Mouse (Mus musculus) hindbrain, embryonic 13.5 days (tissue): ENCODE results near the gene Jph4. TPM values are rescaled to one million over a fixed set of nuclear protein-coding genes. Genes with fewer than 3 reads are reported as not detected.

ENCODE experiments used
- ATAC-seq: fragments of 200-750 bp; cut with Nextera tagmentation; 2 replicates; pipeline ENCODE4 v1.8.0; 2017; ENCODE audit warnings: moderate TSS enrichment; ENCODE audit not compliant: low FRiP score
- H3K27ac ChIP-seq: fragments of 300-500 bp; sonication (generic); 2 replicates; pipeline ENCODE4 v1.5.1; 2015; ENCODE audit warnings: inconsistent platforms, mild to moderate bottlenecking, moderate library complexity
- H3K27me3 ChIP-seq: fragments of 300-500 bp; sonication (generic); 2 replicates; pipeline ENCODE4 v1.6.1; 2015; ENCODE audit warnings: mild to moderate bottlenecking, inconsistent platforms
- H3K36me3 ChIP-seq: fragments of 300-500 bp; sonication (generic); 2 replicates; pipeline ENCODE4 v1.6.1; 2015; ENCODE audit warnings: mild to moderate bottlenecking, inconsistent platforms
- H3K4me1 ChIP-seq: fragments of 300-500 bp; sonication (generic); replicated peaks from 2 replicates; pipeline ENCODE4 v1.6.1; 2015; ENCODE audit warnings: inconsistent platforms
- H3K4me2 ChIP-seq: fragments of 300-500 bp; sonication (generic); 2 replicates; pipeline ENCODE4 v1.6.1; 2015; ENCODE audit warnings: inconsistent platforms, mild to moderate bottlenecking, moderate library complexity
- H3K4me3 ChIP-seq: fragments of 300-500 bp; sonication (generic); 2 replicates; pipeline ENCODE4 v1.5.1; 2015; ENCODE audit warnings: mild to moderate bottlenecking, inconsistent platforms
- H3K9ac ChIP-seq: fragments of 300-500 bp; sonication (generic); 2 replicates; pipeline ENCODE4 v1.6.1; 2015; ENCODE audit warnings: mild to moderate bottlenecking, inconsistent platforms
- H3K9me3 ChIP-seq: fragments of 300-500 bp; sonication (generic); 2 replicates; pipeline ENCODE4 v1.6.1; 2016; ENCODE audit warnings: inconsistent platforms
- WGBS: fragments of 180-500 bp; shearing (Covaris S2); methylation state at CpG from one replicate; pipeline ENCODE4 v1.1.7; 2015; 5-methylcytosine and 5-hydroxymethylcytosine counted together
- polyA plus RNA-seq: library from polyadenylated mRNA; unstranded; fragments of >200 nt; fragmentation: Nextera tagmentation; extraction: Ambion mirVana; gene quantifications from 2 replicates; pipeline ENCODE4 v1.2.1, GENCODE M21; 2015

The Jph4 gene
- polyA plus RNA-seq, 1 experiment from 2014 or later, result 22.2 TPM

GRCm38 (mm10) chr14:55113975-55114645 is 2.6 kb downstream of the Jph4 start:
- Histone ChIP-seq H3K36me3 (peaks cover 14% of the 10 kb centered on the region), H3K4me3 (peak overlapping the region; percentile 86), H3K27ac (peak overlapping the region; percentile 96; the same call in 1 of the 2 replicates), H3K9ac (peak overlapping the region; percentile 91), H3K4me1 (peaks cover 70% of the 10 kb centered on the region), H3K4me2 (peak overlapping the region; percentile 88), H3K9me3 (no peaks in the 10 kb centered on the region), H3K27me3 (peaks cover 44% of the 10 kb centered on the region)
- 12% methylated on average over 24 of the region's 26 CpGs for WGBS
- no peak for ATAC-seq

DNA sequence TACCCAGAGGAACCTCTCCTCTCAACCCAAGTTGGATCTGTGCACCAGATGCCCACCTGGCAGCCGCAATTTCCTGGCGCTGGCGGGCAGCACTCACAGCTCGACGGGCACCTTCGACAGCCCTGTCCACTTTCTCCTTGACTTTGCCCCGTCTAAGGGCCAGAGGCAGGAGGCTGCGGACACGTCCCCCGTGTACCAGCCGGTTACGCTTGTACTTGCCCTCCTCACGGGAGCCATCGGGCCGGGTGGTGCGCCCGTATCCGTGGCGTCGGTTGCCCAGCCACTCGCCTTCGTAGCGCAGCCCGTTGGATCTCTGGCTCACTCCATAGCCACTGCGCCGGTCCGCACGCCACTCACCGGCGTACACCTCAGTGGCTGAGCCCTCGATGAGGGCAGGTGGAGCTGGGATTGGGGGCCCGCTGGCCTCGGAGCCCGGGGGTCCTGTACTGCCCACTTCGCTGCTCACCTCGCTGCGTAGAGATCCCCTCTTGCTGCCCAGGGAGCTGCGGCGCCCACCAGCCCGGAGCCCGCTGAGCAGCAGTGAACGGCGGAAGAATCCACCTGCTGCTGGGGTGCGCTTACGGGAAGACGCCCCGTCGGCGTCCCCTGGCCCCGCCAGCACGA is 3.3 kb downstream of the Jph4 start:
- H3K27ac ChIP-seq, result no peak overlapping the region
- no peaks in the 10 kb centered on the region for H3K9me3 ChIP-seq
- H3K4me3 ChIP-seq, result peak overlapping the region; percentile 86
- peaks cover 14% of the 10 kb centered on the region for H3K36me3 ChIP-seq
- peaks cover 44% of the 10 kb centered on the region for H3K27me3 ChIP-seq
- H3K4me1 ChIP-seq, result peaks cover 77% of the 10 kb centered on the region
- H3K9ac ChIP-seq, result peak overlapping the region; percentile 35; the same call in 1 of the 2 replicates
- 70% methylated on average over 51 of the region's 51 CpGs for WGBS
- H3K4me2 ChIP-seq, result peak overlapping the region; percentile 88
- ATAC-seq, result no peak

DNA sequence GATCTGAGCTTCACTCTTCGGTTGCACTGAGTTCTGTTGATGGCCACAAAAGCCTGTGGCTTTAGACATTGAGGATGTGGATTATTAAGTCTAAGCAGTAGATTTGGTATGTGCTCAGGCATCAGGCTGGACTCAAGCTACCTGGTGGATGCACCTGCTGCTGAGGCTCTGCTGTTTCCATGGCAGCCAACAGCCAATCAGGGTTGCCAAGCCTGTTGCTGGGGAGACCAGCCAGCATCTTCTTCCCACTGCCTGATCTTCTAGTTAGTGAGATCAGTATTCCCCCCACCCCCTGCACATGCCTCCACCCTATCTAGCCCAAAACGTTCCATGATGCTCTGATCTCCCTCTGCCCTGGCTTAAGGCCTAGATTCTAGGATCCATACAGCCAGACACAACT is 5.0 kb downstream of the Jph4 start:
- H3K36me3 ChIP-seq, result peaks cover 17% of the 10 kb centered on the region
- H3K27me3 ChIP-seq, result peaks cover 39% of the 10 kb centered on the region
- H3K9me3 ChIP-seq, result no peaks in the 10 kb centered on the region
- H3K4me1 ChIP-seq, result peaks cover 80% of the 10 kb centered on the region
- WGBS, result 68% methylated on average over 2 of the region's 2 CpGs
- no peak overlapping the region for H3K27ac ChIP-seq
- ATAC-seq, result no peak
- H3K4me2 ChIP-seq, result no peak overlapping the region
- peak overlapping the region; percentile 35; the same call in 1 of the 2 replicates for H3K9ac ChIP-seq
- no peak overlapping the region for H3K4me3 ChIP-seq

- peak overlapping the region; percentile 64 for H3K9ac ChIP-seq
- peaks cover 39% of the 10 kb centered on the region for H3K27me3 ChIP-seq
- peak overlapping the region; percentile 83; the same call in 1 of the 2 replicates for H3K27ac ChIP-seq
- H3K4me3 ChIP-seq, result no peak overlapping the region
- peaks cover 17% of the 10 kb centered on the region for H3K36me3 ChIP-seq
- peaks cover 84% of the 10 kb centered on the region for H3K4me1 ChIP-seq
- no peaks in the 10 kb centered on the region for H3K9me3 ChIP-seq
- no peak overlapping the region for H3K4me2 ChIP-seq
- 35% methylated on average over 9 of the region's 9 CpGs for WGBS
- no peak for ATAC-seq
Measured at GRCm38 (mm10) chr14:55110076-55110475, 6.7 kb downstream of the Jph4 start.

DNA sequence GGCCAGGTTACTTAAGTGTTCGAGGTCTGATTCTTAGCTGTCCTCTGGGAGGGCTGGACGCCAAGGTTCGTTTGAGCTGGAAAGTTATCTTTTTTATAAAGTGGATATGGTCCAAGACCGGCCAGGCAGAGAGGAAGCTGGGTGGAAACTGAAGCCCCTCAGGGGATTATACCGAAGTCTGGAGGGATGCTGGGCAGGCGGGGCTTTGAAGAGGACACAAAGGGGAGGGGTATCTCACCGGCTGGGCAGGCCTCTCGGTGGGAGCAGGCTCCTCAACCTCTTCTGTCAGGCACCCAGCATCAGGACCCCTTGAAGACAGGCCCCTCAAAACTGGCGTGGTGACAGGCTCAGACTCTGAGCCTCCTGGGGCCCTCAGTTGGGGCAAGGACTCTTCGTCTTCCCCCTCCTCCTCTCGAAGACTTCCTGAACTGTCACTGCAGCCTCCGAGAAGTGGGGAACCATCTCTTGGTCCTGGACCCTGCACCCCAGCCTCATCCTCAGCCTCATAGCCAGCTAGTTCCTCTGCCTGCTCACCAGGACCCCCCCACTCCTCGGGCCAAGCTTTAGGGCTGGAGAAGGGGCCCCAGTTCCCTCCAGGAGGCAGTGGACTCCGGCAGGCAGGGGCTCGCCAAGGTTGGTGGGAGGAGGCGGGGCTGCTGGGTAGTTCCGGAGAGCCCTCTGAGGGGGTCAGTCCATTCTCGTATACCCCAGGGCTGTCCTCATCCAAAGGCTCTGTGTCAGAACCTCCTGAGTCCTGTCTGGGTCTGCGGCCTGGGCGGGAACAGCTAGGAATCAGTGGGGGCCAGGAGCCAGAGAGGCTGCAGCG is 7.5 kb downstream of the Jph4 start:
- WGBS, result 10% methylated on average over 21 of the region's 21 CpGs
- H3K27ac ChIP-seq, result peak overlapping the region; percentile 83
- no peak overlapping the region for H3K4me3 ChIP-seq
- H3K4me2 ChIP-seq, result peak overlapping the region; percentile 25
- peaks cover 41% of the 10 kb centered on the region for H3K27me3 ChIP-seq
- peak overlapping the region; percentile 64 for H3K9ac ChIP-seq
- H3K9me3 ChIP-seq, result no peaks in the 10 kb centered on the region
- no peak for ATAC-seq
- peaks cover 81% of the 10 kb centered on the region for H3K4me1 ChIP-seq
- peaks cover 17% of the 10 kb centered on the region for H3K36me3 ChIP-seq

DNA sequence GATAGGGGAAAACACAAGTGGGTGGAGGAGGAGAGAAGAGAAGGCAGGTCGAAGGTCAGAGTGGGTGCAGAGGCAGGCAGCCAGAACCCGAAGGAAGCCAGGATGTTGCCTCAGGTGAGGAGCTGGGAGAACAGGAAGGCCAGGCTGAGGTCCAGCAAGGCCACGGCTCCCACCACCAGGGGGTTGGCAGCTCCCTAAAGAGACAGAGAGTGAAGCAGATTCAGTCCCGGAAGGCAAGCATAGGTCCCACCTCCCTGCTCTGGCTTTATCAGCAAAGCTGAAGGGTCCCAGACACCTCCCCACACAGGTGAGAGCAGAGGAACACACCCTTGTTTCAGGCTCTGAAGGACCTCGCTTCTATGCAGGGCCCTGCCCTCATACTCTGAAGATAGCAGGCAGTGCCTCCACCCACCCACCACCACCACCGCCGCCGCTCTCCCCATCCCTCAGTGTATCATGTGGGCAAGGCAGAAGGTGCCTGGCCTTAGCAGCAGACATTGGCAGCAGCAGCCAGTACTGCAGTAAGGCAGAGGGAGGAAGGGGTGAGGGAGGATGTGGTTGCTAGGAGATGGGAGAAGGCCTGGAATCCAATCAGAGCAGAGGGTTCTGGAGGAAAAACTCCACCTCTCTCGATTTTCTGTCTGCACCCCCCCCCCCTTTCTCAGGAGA is 8.4 kb downstream of the Jph4 start:
- Histone ChIP-seq H3K9me3 (no peaks in the 10 kb centered on the region), H3K4me1 (peaks cover 72% of the 10 kb centered on the region), H3K36me3 (peaks cover 11% of the 10 kb centered on the region), H3K4me2 (peak overlapping the region; percentile 39), H3K27me3 (peaks cover 33% of the 10 kb centered on the region), H3K27ac (peak overlapping the region; percentile 83), H3K4me3 (no peak overlapping the region), H3K9ac (peak overlapping the region; percentile 62)
- ATAC-seq, result peak; percentile 80
- 21% methylated on average over 9 of the region's 9 CpGs for WGBS

DNA sequence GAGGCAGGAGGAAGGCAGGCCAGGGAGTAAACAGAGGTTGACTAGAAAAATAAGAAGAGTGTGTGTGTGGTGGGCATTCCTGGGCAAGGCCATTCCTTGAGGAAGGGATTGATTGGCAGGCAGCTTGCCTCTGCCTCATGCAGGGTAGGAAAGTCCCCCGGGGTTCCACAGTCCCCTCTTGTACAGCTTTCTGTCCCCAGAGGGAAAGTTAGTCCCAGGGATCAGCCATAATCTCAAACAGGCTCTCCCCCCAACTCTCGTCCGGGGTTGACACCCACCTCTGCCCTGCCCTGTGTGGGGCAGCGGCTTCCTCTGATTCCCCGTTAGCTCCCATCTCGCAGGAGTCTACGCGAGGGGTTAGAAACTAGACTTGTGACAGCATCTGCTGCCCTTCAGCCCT is 9.7 kb downstream of the Jph4 start:
- H3K9ac ChIP-seq, result no peak overlapping the region
- H3K27ac ChIP-seq, result peak overlapping the region; percentile 18; the same call in 1 of the 2 replicates
- 65% methylated on average over 8 of the region's 8 CpGs for WGBS
- peaks cover 23% of the 10 kb centered on the region for H3K27me3 ChIP-seq
- no peaks in the 10 kb centered on the region for H3K9me3 ChIP-seq
- peaks cover 61% of the 10 kb centered on the region for H3K4me1 ChIP-seq
- no peak overlapping the region for H3K4me3 ChIP-seq
- ATAC-seq, result no peak
- H3K4me2 ChIP-seq, result 0 out of 2 replicates have a peak overlapping the region, but pooled peaks have one; percentile 95
- peaks cover 3% of the 10 kb centered on the region; the same call in 1 of the 2 replicates for H3K36me3 ChIP-seq

DNA sequence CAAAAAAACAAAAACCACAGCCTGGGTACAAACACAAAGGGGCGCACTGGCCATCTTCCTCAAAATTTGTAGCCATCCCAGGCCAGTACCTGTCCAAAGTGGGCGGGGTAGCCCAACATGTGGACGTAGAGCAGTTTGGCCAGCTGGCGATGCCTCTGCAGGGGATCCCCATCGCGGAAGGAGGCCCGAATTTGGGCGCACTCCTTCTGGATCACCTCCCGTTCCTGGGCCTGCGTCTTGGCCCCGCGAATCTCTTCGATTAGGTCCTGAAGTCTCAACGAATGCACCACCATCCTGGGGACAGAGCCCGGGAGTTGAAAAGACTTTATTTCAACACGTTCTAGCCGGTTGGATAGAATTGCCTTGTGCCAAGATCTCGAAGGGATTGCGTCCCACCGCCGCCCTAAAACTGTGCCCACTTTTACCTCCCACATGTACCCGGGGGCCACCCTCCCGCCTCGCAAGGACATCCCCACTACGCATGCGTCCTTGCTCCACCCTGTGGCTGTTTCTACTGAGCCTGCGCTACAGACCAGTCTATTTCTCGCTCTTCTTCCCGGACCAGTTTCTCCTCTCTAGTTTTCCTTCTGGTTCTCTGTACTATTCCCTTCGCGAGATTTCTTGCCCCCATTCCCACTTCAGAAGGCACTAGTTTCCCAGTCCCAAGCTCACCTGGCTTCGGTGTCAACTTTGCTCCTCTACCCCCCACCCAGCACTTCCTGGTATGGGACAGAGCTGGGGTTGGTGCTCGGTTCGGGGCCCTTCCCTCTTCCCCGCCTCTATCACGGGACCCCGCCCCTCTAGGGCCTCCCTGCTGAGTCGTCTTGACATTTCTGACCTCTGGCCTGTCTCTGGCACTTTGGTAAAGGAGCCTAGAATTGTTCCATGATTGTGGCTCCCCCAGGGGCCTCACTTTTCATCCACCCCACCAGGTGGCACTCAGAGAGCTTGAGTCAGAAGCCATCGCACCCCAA is 10.6 kb downstream of the Jph4 start, which contains the start of gene Ap1g2:
TSS of gene Ap1g2 (minus strand) at position 758 of the 974 bp plus-strand sequence.
- ATAC-seq, result peak; percentile 55
- under 1% methylated on average over 39 of the region's 39 CpGs for WGBS
- peak within 1 kb of the TSS; percentile 95 for H3K4me2 ChIP-seq
- peaks cover 3% of the 10 kb centered on the region; the same call in 1 of the 2 replicates for H3K36me3 ChIP-seq
- no peaks in the 10 kb centered on the region for H3K9me3 ChIP-seq
- peak within 1 kb of the TSS; percentile 46 for H3K4me3 ChIP-seq
- H3K27ac ChIP-seq, result peak within 1 kb of the TSS; percentile 84
- H3K4me1 ChIP-seq, result peaks cover 55% of the 10 kb centered on the region
- peak within 1 kb of the TSS; percentile 81 for H3K9ac ChIP-seq
- H3K27me3 ChIP-seq, result peaks cover 15% of the 10 kb centered on the region; the same call in 1 of the 2 replicates

- no peak overlapping the region for H3K27ac ChIP-seq
Measured at GRCm38 (mm10) chr14:55105386-55105785, 11.3 kb downstream of the Jph4 start.

GRCm38 (mm10) chr14:55104365-55104764 is 12.4 kb downstream of the Jph4 start:
- no peak for ATAC-seq
- H3K27ac ChIP-seq, result no peak overlapping the region
- H3K27me3 ChIP-seq, result peaks cover 9% of the 10 kb centered on the region; the same call in 1 of the 2 replicates
- H3K9me3 ChIP-seq, result no peaks in the 10 kb centered on the region
- H3K4me3 ChIP-seq, result no peak overlapping the region
- peaks cover 43% of the 10 kb centered on the region for H3K4me1 ChIP-seq
- 85% methylated on average over 18 of the region's 18 CpGs for WGBS
- H3K9ac ChIP-seq, result no peak overlapping the region
- H3K4me2 ChIP-seq, result no peak overlapping the region
- peaks cover 4% of the 10 kb centered on the region; the same call in 1 of the 2 replicates for H3K36me3 ChIP-seq

More at GRCm38 (mm10) chr14:55105386-55105785, 11.3 kb downstream of the Jph4 start:
- 7% methylated on average over 7 of the region's 7 CpGs for WGBS
- peak overlapping the region; percentile 81 for H3K9ac ChIP-seq
- H3K4me2 ChIP-seq, result peak overlapping the region; percentile 95
- peaks cover 53% of the 10 kb centered on the region for H3K4me1 ChIP-seq
- no peaks in the 10 kb centered on the region for H3K9me3 ChIP-seq
- H3K36me3 ChIP-seq, result peaks cover 3% of the 10 kb centered on the region; the same call in 1 of the 2 replicates
- H3K4me3 ChIP-seq, result peak overlapping the region; percentile 46
- peaks cover 13% of the 10 kb centered on the region; the same call in 1 of the 2 replicates for H3K27me3 ChIP-seq
- ATAC-seq, result no peak
